Mouse (Mus musculus) adrenal gland, adult 8-10 months (tissue): Measurements from ENCODE around the gene Ankrd31. TPM values are rescaled to one million over a fixed set of nuclear protein-coding genes. Genes with fewer than 3 reads are reported as not detected.
A peak's percentile ranks its signal among the peaks of the same experiment; 100 is the strongest.
"Not testable (repeated sequence)": the region's sequence is repeated elsewhere in the genome, so short reads cannot be mapped to it uniquely, and the experiment has no call there.

Source experiments
- DNase-seq: peaks from one replicate; pipeline ENCODE4 v3.0.0; 2022
- total RNA-seq, 4 experiments: library from RNA; stranded (reverse); gene quantifications; 2 replicates each; pipeline ENCODE4 v1.2.4; 2022

The Ankrd31 gene
- under 1 TPM in 1 of 4 experiments, not detected in 3; 0.12 TPM for total RNA-seq

- no peak for DNase-seq
These were observed at the start of gene Ankrd31 for GRCm38 (mm10) chr13:96748109-96748845. Gene Ankrd31, plus strand, starts transcription at chr13:96748272.

DNA sequence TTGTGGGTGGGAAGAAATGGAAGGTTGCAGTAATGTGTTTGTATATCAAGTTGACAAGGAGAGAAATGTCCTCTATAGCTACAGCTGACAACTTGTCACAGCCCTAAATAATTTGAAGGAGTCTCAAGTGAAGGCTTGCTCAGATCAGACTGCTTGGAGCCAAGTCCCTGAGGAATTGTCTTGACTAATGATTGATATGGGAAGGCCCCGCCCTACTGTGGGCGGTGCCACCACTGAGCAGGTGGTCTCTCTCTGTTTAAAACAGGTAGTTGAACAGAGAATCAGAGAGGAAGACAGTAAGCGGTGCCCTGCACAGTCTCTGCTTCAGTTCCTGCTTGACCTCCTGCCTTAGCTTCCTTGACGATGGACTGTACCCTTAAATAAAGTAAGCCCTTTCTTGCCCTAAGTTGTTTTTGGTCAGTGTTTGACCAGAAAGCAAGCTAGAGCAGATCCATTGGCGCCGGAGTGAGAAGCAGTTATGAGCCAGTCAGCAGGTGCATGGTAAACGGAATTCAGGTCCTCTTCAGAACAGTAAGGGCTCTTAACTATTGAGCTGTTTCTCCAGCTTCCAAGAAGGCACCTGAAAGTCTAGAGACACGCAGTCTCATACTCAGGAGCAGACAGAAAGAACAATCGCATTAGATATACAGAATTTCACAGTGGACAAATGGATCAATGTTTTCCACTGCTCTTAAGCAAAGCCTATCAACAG is 45.3 kb upstream of the Ankrd31 start:
- DNase-seq, result no peak

- DNase-seq, result no peak
These were observed 38.5 kb upstream of the Ankrd31 start for GRCm38 (mm10) chr13:96709269-96710233.

- no peak for DNase-seq
These were observed 31.8 kb upstream of the Ankrd31 start for GRCm38 (mm10) chr13:96716311-96716710.

DNA sequence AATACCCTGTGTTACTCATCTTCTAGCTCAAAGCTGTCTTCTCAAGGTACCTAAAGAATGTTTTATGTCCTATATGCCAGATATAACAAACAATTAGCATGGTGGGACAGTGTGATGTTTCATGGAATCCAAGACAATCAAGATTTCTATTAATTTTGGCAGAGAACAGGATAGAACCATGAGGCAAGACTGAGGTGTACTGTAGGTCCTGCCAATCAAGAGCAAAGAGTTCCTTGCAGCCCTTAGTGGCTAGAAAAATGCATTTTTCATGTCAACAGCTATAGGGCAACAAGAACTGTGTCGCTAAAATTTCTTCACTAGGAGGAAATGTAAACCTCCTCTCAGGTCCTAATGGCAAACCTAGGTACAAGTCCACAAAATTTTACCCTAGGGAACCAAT is 30.3 kb upstream of the Ankrd31 start:
- no peak for DNase-seq

DNA sequence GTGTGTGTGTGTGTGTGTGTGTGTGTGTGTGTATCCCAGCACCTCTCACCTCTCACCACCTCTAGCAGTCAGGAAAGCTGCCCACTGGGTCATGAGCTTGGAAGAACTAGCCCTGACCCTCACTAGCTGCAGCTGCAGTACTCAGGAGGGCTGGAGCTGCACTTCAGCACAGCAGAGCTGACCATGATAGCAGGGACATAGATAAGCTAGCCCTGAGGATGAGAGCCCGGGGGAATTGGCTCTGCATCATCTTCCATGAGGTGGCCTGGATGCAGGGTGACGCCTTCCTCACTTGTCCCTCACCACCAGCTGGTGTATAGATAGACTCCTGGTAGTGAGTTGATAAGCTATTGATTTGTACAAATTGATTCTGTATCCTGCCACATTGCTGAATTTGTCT is 28.1 kb upstream of the Ankrd31 start:
- peak; percentile 42 for DNase-seq

DNA sequence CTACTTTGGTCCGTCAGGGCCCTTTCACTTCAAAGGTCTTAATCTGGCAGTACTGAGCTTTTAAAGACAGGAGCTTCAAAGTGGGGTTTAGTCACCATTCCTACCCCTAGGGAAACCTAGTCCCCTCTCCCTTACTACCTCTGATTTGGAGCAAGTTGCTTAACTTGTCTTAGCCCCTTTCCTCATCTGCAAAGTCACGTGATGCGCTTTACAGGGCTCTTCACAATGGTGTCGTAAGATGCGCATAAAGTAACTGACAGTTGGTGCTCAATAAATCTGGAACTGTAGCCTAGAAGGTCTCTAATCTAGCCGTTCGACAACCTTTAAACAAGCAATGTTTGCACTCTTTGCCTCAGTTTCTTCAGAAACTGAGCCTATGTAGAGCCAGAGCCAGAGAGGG is 19.8 kb upstream of the Ankrd31 start:
- DNase-seq, result no peak

DNA sequence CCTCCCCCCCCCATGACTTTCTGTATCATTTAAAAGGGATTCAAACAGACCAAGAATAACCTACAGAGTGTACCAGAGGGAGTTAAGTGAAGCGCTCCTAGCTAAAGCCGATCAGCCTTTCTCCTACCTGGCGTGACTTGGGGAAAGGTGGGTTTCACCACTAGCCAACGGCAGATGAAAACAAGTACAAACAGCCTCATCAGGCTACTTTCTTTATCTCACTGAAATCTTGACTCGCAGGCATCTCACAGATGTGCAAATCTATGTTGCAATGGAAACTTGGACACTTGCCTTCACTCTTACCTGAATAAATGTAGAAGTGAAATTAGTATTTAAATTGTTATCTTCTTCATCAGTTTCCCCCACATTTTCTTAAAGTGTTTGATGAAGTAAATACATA is 18.9 kb upstream of the Ankrd31 start:
- no peak for DNase-seq

DNA sequence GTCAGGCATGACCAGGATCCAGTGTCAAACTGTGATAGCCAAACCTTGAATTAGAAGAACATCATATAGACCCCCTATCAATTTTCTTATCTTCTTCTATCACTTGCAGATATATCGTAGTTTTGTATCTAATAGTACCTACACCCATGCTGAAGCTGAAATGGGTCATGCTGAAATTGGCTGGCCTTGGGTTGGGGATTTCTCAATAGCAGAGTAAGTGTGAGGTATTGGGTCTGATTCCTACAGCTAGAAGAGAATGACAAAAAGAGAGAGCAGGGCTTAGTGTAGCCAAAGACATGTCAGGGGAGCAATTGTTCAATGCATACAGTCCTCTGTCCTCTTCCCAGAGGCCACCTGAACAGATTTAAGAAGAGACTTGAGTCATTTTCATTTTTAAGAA is 18.0 kb upstream of the Ankrd31 start:
- peak; percentile 56 for DNase-seq

DNA sequence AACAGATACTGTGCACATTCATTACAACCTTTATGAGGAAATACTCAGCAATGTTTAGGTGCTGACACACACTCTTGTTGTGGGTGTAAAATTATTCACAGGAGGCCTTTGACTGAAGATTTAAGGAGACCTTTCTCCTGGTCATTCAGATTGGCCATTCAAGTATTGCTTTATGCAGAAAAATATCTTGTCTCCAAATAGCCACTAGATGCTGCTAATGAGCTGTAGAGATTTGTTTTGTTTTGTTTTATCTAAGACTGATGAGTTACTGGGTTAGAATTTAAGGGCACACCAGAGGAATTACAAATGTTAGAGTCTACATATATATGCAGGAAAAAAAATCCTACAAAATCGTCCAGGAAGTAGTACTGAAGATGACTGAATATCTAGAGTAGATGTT is 12.9 kb upstream of the Ankrd31 start:
- DNase-seq, result no peak

- no peak for DNase-seq
These were observed 7.9 kb upstream of the Ankrd31 start for GRCm38 (mm10) chr13:96740159-96740558.

DNA sequence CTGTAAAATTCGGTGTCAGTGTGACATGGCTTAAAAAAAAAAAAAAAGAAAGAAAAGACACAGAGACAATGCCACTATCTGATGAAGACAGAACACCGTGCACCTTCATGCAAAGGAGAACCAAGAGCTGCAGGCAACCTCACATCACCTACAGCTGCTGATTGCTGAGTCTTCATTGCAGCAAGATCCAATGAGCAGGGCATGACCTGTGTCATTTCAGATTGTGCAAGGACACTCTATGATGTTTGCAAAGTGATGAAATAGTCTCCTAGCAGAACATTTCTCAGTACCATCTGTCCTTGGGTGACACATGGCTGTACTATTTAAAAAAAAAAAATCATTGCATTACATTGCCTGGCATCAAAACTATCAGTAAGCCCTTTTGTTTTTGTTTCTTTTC is 5.2 kb upstream of the Ankrd31 start:
- peak; percentile 63 for DNase-seq

GRCm38 (mm10) chr13:96746055-96746454 is 2.0 kb upstream of the Ankrd31 start:
- no peak for DNase-seq

DNA sequence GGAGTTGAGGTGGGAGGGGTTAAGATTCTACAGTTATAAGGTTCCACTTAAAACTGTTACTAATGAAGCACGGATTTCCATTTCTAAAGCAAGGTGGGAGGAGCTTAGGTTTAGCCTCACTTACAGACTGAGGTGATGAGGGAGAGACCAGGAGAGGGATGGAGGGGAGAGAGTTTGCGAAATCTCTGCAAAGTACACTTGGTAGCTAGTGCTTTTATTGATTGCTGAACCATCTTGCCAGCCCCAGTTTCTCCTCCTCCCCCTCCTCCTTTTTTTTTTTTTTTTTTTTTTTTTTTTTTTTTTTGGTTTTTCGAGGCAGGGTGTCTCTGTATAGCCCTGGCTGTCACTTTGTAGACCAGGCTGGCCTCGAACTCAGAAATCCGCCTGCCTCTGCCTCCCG is 1.8 kb downstream of the Ankrd31 start:
- DNase-seq, result no peak

- no peak for DNase-seq
These were observed 12.8 kb downstream of the Ankrd31 start for GRCm38 (mm10) chr13:96760848-96761247.

- DNase-seq, result not testable (repeated sequence)
These were observed 38.0 kb downstream of the Ankrd31 start for GRCm38 (mm10) chr13:96786071-96786470.

GRCm38 (mm10) chr13:96793451-96793850 is 45.4 kb downstream of the Ankrd31 start:
- no peak for DNase-seq

GRCm38 (mm10) chr13:96795301-96795700 is 47.2 kb downstream of the Ankrd31 start:
- DNase-seq, result no peak

DNA sequence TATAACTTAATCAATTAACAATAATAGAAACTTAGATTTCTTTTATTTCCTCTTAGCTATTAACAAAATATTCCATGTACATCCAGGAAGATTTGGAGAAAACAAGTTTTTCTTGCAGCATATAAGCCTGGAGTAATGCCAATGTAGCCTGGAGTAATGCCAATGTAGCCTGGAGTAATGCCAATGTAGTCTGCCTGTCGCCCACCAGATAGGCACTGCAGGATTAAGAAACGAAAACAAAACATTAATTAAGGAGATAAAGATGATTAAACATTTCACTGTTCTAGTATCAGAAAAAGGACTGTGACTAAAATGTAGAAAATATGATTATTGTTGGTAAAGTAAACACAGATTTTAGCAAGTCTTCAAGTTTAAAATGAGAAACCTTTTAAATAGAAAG is 49.4 kb downstream of the Ankrd31 start:
- DNase-seq, result no peak

- no peak for DNase-seq
These were observed 101.7 kb downstream of the Ankrd31 start for GRCm38 (mm10) chr13:96849752-96850151.

GRCm38 (mm10) chr13:96852133-96852532 is 104.1 kb downstream of the Ankrd31 start:
- DNase-seq, result no peak

DNA sequence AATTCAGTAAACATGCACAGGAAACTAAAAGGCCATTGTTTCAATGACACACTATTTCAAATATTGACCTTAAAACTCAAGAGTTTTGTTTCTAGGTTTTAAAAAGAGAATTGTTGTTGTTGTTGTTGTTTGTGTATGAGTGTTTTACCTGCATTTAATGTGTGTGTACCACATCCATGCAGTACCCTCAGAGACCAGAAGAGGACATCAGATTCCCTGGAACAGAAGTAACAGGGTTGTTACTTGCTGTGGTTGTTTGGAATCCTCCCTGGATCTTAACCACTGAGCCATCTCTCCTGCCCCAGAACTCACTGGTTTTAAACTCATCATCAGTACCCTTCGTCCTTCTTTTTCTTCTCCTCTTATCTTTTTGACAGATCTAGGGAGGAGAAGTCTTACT is 105.2 kb downstream of the Ankrd31 start:
- no peak for DNase-seq

GRCm38 (mm10) chr13:96855191-96855590 is 107.1 kb downstream of the Ankrd31 start:
- DNase-seq, result peak; percentile 22
